Mouse (Mus musculus) brain, embryonic 18.5 days (tissue): ENCODE results near the gene Zfp871.
"Not testable (repeated sequence)": the region's sequence is repeated elsewhere in the genome, so short reads cannot be mapped to it uniquely, and the experiment has no call there.

Experiments
- DNase-seq: peaks from one replicate; pipeline ENCODE4 v3.0.0-alpha.2; 2012; ENCODE audit warnings: low read depth, low spot score

Zfp871 gene

GRCm38 (mm10) chr17:32738406-32738805 lies 49.7 kb downstream of the Zfp871 start:
- no peak for DNase-seq

- DNase-seq: no peak
Measured at GRCm38 (mm10) chr17:32729029-32729428, 59.1 kb downstream of the Zfp871 start.

DNA sequence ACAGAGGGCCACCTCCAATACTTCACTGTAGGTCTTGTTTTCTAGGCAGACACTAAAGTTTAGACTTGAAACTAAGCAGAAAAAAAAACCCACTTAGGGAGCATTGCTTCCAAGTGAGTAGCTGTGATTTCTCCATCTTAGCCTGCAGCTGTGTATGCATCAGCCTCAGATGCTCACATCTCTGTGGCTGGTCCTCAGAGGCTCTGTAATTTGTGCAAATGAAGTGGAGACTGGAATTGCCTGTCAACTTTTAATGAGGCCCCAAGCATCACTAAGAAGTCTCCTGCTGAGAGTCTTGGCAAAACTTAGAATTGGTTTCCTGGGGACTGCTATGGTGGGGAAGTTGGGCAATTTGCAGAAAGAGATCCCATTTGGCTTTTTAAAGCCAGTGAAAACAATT lies 61.7 kb downstream of the Zfp871 start:
- not testable (repeated sequence) for DNase-seq

DNA sequence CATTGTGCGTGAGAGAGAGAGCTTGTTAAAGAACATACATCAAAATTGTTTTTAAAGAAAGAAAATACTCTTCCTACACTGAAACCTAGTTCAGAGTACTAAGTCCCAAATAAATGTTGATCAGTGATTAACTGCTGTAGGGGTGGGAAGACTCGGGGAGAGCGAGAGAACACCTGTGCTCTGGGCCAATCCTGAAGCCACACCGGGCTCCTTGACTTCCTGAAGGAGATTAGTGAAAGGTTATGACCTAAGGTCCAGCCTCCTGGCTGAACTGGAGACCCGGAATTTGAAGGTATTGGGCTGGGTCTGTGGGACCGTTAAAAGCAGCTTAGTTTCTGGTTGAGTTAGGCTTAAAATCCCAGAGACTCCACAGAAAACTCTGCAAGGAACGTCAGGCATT lies 65.3 kb downstream of the Zfp871 start:
- no peak for DNase-seq

DNA sequence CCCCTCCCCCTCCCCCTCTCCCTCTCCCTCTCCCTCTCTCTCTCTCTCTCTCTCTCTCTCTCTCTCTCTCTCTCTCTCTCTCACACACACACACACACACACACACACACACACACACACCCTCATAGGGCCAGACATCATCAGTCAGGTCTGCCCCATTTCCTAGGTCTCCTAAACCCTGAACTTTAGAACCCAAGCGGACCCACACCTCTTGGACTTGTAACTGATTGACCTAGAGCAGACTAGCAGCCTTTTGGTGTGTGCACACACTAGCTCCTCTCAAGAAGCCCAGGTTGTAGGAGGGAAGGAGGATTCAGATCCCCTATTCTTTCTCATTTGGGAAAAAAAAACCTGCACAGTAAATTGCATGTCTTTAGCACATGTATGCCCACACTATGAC lies 65.9 kb downstream of the Zfp871 start:
- DNase-seq: not testable (repeated sequence)
